Mouse (Mus musculus): ENCODE results near the gene Olfr58.
"Not testable (repeated sequence)": the region's sequence is repeated elsewhere in the genome, so short reads cannot be mapped to it uniquely, and the experiment has no call there.

The Olfr58 gene

GRCm38 (mm10) chr9:19779983-19780382 lies at the start of gene Olfr58:
TSS of gene Olfr58 (plus strand) at chr9:19780283.
- no peak for DNase-seq

- no peak for DNase-seq
Measured at GRCm38 (mm10) chr9:19769136-19769535, 10.9 kb upstream of the Olfr58 start.

GRCm38 (mm10) chr9:19769701-19770100 lies 10.4 kb upstream of the Olfr58 start:
- no peak for DNase-seq

- no peak for DNase-seq
Measured at GRCm38 (mm10) chr9:19803000-19803399, 22.9 kb downstream of the Olfr58 start.

- DNase-seq = not testable (repeated sequence)
Measured at GRCm38 (mm10) chr9:19804606-19805005, 24.5 kb downstream of the Olfr58 start, which contains the start of gene Olfr859. TSS of gene Olfr859 (plus strand) at chr9:19804906.

Data from cerebellum, adult 9-11 months (tissue).